Mouse (Mus musculus) activated CD4-positive, CD25-positive, alpha-beta regulatory T cell, adult 4 months (primary cell): Measurements from ENCODE around the gene Fbxo31. TPM values are rescaled to one million over a fixed set of nuclear protein-coding genes. Genes with fewer than 3 reads are reported as not detected.

Experiments used
- ATAC-seq: one replicate; pipeline ENCODE4 v1.8.0; 2017
- polyA plus RNA-seq, 2 experiments: library from polyadenylated mRNA; unstranded; fragments of 100-300 nt; shearing (Covaris generic); gene quantifications; one replicate each; pipeline ENCODE4 v1.2.1; 2017

Fbxo31 gene
- polyA plus RNA-seq, 2 experiments from 2014 or later, result 2.2 to 2.4 TPM

- no peak for ATAC-seq
Measured at GRCm38 (mm10) chr8:121551065-121551985, 27.3 kb downstream of the Fbxo31 start.

- ATAC-seq, result no peak
Measured at GRCm38 (mm10) chr8:121550056-121550455, 28.6 kb downstream of the Fbxo31 start.

GRCm38 (mm10) chr8:121547132-121547531 is 31.5 kb downstream of the Fbxo31 start:
- peak; percentile 57 for ATAC-seq

GRCm38 (mm10) chr8:121544936-121545335 is 33.7 kb downstream of the Fbxo31 start:
- ATAC-seq, result no peak

- ATAC-seq, result no peak
Measured at GRCm38 (mm10) chr8:121544276-121544785, 34.3 kb downstream of the Fbxo31 start, which contains the start of gene 1700018B08Rik. 1700018B08Rik (minus strand) TSS chr8:121544320.

- ATAC-seq, result no peak
Measured at GRCm38 (mm10) chr8:121542901-121543300, 35.7 kb downstream of the Fbxo31 start.

GRCm38 (mm10) chr8:121541862-121542261 is 36.7 kb downstream of the Fbxo31 start:
- ATAC-seq, result no peak

GRCm38 (mm10) chr8:121532381-121532780 is 46.2 kb downstream of the Fbxo31 start:
- ATAC-seq, result no peak

- ATAC-seq, result no peak
Measured at GRCm38 (mm10) chr8:121530639-121531038, 48.0 kb downstream of the Fbxo31 start.

- no peak for ATAC-seq
Measured at GRCm38 (mm10) chr8:121528790-121529189, 49.8 kb downstream of the Fbxo31 start.

GRCm38 (mm10) chr8:121527751-121528150 is 50.9 kb downstream of the Fbxo31 start:
- no peak for ATAC-seq

GRCm38 (mm10) chr8:121526811-121527550 is 51.6 kb downstream of the Fbxo31 start:
- ATAC-seq, result no peak

- no peak for ATAC-seq
Measured at GRCm38 (mm10) chr8:121525111-121525818, 53.3 kb downstream of the Fbxo31 start.

GRCm38 (mm10) chr8:121513429-121513828 is 65.2 kb downstream of the Fbxo31 start:
- ATAC-seq, result no peak

- ATAC-seq, result no peak
Measured at GRCm38 (mm10) chr8:121511751-121512150, 66.9 kb downstream of the Fbxo31 start.

Other genes with a start within 250 kb of the Fbxo31 start
- gene 1700018B08Rik, start 34.5 kb downstream of the Fbxo31 start, polyA plus RNA-seq, result not detected
- 100 to 1,000 TPM; 456 to 496 TPM for gene Map1lc3b, start 11.6 kb upstream of the Fbxo31 start, polyA plus RNA-seq
- under 1 TPM in 1 of 2 experiments, not detected in 1; 0.21 TPM for gene Zcchc14, start 74.1 kb upstream of the Fbxo31 start, polyA plus RNA-seq
- under 1 TPM in 1 of 2 experiments, not detected in 1; 0.12 TPM for gene Jph3, start 150.8 kb upstream of the Fbxo31 start, polyA plus RNA-seq